Mouse (Mus musculus) heart, postnatal 0 days (tissue): ENCODE results near the gene Rffl. TPM values are rescaled to one million over a fixed set of nuclear protein-coding genes. Genes with fewer than 3 reads are reported as not detected.
A peak's percentile ranks its signal among the peaks of the same experiment; 100 is the strongest.

Experiments
- ATAC-seq: fragments of 200-750 bp; cut with Nextera tagmentation; 2 replicates; pipeline ENCODE4 v1.8.0; 2017; ENCODE audit warnings: low read depth, moderate number of reproducible peaks, moderate library complexity; ENCODE audit not compliant: insufficient read depth
- DNase-seq: peaks from one replicate; pipeline ENCODE4 v3.0.0-alpha.2; 2016; ENCODE audit warnings: low spot score
- H3K27ac ChIP-seq: fragments of 300-500 bp; sonication (generic); 2 replicates; pipeline ENCODE4 v1.5.1; 2014; ENCODE audit warnings: low read depth, mild to moderate bottlenecking
- H3K27me3 ChIP-seq: fragments of 300-500 bp; sonication (generic); 2 replicates; pipeline ENCODE4 v1.6.1; 2014; ENCODE audit warnings: low read length, mixed read lengths; ENCODE audit not compliant: control insufficient read depth, insufficient read depth
- H3K36me3 ChIP-seq: fragments of 300-500 bp; sonication (generic); replicated peaks from 2 replicates; pipeline ENCODE4 v1.6.1; 2014; ENCODE audit warnings: low read length, mixed read lengths; ENCODE audit not compliant: control insufficient read depth, insufficient read depth
- H3K4me1 ChIP-seq: fragments of 300-500 bp; sonication (generic); 2 replicates; pipeline ENCODE4 v1.6.1; 2014; ENCODE audit warnings: antibody characterized with exemption; ENCODE audit not compliant: control insufficient read depth, insufficient read depth
- H3K4me2 ChIP-seq: fragments of 300-500 bp; sonication (generic); 2 replicates; pipeline ENCODE4 v1.6.1; 2014; ENCODE audit warnings: low read depth, mild to moderate bottlenecking, low read length, moderate library complexity
- H3K4me3 ChIP-seq: fragments of 300-500 bp; sonication (generic); 2 replicates; pipeline ENCODE4 v1.5.1; 2014; ENCODE audit warnings: low read depth, low read length
- H3K9ac ChIP-seq: fragments of 300-500 bp; sonication (generic); replicated peaks from 2 replicates; pipeline ENCODE4 v1.6.1; 2014; ENCODE audit warnings: low read depth, low read length, mixed read lengths
- H3K9me3 ChIP-seq: fragments of 300-500 bp; sonication (generic); replicated peaks from 2 replicates; pipeline ENCODE4 v1.6.1; 2016; ENCODE audit warnings: low read length; ENCODE audit not compliant: control insufficient read depth
- CTCF ChIP-seq: IDR thresholded peaks from 2 replicates; pipeline ENCODE4 v1.5.1; 2016; ENCODE audit warnings: antibody characterized with exemption, control low read depth, low read depth
- EP300 ChIP-seq: IDR thresholded peaks from 2 replicates; pipeline ENCODE4 v1.6.1; 2016; ENCODE audit warnings: antibody characterized with exemption, low read depth
- WGBS: fragments of 180-500 bp; shearing (Covaris S2); extraction: QIAGEN DNeasy Blood & Tissue Kit; methylation state at CpG from one replicate; pipeline ENCODE4 v1.1.7; 2014; 5-methylcytosine and 5-hydroxymethylcytosine counted together
- polyA plus RNA-seq: library from polyadenylated mRNA; unstranded; fragments of >200 nt; fragmentation: Nextera tagmentation; extraction: Ambion mirVana; gene quantifications from 2 replicates; pipeline ENCODE4 v1.2.1, GENCODE M21; 2015
- total RNA-seq: library from RNA; depleted of rRNA; stranded (reverse); fragments of >200 nt; gene quantifications from 2 replicates; pipeline ENCODE4 v1.2.3, GENCODE M21; 2014; ENCODE audit warnings: low replicate concordance

Rffl gene
- total and polyA plus RNA-seq, 2 experiments from 2014 or later: 2.4 to 3.8 TPM

DNA sequence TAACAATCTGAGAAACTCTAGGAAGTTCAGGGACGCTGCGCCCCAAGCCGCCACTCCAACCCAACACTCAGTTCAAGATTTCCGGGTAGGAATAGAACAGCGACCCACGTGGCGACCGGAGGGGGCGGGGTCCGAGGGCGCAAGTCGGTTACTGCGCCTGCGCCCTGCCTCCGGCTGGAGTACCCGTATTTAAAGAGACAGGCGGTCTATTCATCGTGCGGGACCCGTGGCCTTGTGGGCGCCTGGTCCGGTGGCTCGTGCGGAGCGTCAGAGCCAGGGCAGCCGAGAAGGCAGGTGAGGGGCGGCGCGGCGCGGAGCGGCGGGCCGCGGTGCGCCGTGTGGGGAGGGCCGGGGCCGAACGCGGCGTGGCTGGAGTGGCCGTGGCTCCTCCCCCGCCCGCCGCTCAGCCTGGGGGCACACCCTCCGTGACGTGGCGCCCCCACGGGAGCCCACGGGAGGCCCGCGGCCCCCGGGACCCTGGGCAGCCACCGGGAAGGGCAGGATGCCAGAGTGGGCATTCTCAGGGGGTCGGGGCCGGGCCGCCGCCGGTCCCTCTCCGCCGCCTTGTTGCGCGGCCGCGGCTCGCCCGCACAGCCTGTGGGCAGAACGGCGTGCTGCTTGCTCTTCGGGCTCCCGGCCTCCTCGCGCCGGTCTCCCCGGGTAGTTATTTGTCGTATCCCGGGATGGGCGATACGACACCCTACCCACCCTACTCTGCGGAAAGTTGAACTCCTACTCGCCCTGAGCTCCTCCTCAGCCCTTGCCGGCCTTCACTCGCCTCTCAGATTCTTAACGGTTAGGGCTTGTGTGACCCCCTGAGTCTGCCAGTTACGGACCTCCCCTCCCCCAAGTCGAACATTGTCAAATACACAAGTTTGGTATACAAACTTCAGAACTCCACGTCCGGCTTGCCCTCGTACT is 89.8 kb downstream of the Rffl start, which contains the start of gene Lig3:
Gene Lig3 (plus strand): TSS at position 126 of the 921 bp plus-strand sequence.
- H3K4me1 ChIP-seq: peaks cover 12% of the 10 kb centered on the region; the same call in 1 of the 2 replicates
- DNase-seq (peak; percentile 95), ATAC-seq (peak; percentile 97)
- H3K9me3 ChIP-seq: no peaks in the 10 kb centered on the region
- H3K9ac ChIP-seq: peak within 1 kb of the TSS; percentile 93
- WGBS: under 1% methylated on average over 82 of the region's 90 CpGs
- peak within 1 kb of the TSS; percentile 77 for H3K4me2 ChIP-seq
- peak within 1 kb of the TSS; percentile 88 for H3K4me3 ChIP-seq
- no peaks in the 10 kb centered on the region for H3K27me3 ChIP-seq
- TF ChIP-seq CTCF (no peak), EP300 (no peak)
- H3K27ac ChIP-seq: peak within 1 kb of the TSS; percentile 90
- H3K36me3 ChIP-seq: peaks cover 28% of the 10 kb centered on the region; the same call in 1 of the 2 replicates

DNA sequence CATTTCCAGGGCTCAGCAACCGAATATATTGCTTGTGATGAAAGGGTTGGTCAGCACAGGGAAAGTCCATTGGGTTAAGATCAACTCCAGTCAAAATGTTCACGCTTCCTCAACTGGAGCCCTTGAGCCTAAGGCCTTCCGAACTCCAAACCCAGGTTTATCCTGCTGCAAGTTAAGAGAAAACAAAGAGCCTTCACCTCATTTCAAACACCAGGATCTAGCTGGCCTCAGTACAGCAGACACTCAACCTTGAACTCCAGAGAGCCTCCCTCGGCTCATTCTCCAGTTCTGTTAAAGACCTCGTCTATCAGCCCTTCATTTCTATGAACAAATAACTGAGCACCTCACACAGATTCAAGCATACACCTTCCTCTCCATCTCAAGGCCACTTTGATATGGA is 90.9 kb downstream of the Rffl start:
- H3K4me2 ChIP-seq: peak overlapping the region; percentile 77
- peak overlapping the region; percentile 90; the same call in 1 of the 2 replicates for H3K27ac ChIP-seq
- 45% methylated on average over 5 of the region's 5 CpGs for WGBS
- ATAC-seq (no peak), DNase-seq (no peak)
- H3K27me3 ChIP-seq: no peaks in the 10 kb centered on the region
- TF ChIP-seq CTCF (no peak), EP300 (no peak)
- H3K9ac ChIP-seq: peak overlapping the region; percentile 93
- peak overlapping the region; percentile 88 for H3K4me3 ChIP-seq
- peaks cover 12% of the 10 kb centered on the region; the same call in 1 of the 2 replicates for H3K4me1 ChIP-seq
- H3K9me3 ChIP-seq: no peaks in the 10 kb centered on the region
- H3K36me3 ChIP-seq: peaks cover 17% of the 10 kb centered on the region; the same call in 1 of the 2 replicates

DNA sequence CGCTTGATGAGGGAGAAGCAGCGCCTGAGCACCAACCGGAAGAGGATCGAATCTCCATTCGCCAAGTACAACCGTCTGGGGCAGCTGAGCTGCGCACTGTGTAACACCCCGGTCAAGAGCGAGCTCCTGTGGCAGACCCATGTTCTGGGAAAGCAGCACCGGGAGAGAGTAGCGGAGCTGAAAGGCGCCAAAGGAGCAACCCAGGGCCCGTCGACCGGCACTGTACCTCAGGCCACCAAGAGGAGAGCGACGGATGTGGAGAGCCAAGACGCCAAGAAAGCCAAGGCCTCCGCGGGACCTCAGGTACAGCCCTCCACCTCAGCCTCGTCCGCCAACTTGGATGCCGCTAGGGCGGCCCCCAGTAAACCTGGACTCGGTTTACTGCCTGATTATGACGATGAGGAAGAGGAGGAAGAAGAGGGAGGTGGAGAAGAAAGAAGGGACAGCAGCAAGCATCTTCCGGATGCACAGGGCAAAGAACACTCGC is 106.5 kb downstream of the Rffl start:
- peak overlapping the region; percentile 88 for H3K27ac ChIP-seq
- peak overlapping the region; percentile 89 for H3K9ac ChIP-seq
- DNase-seq (peak; percentile 11), ATAC-seq (peak; percentile 65)
- WGBS: under 1% methylated on average over 28 of the region's 28 CpGs
- H3K4me3 ChIP-seq: peak overlapping the region; percentile 90
- peak overlapping the region; percentile 96 for H3K4me2 ChIP-seq
- peaks cover 20% of the 10 kb centered on the region for H3K4me1 ChIP-seq
- H3K36me3 ChIP-seq: 0 out of 2 replicates have a peak, but pooled peaks cover 10% of the 10 kb centered on the region
- TF ChIP-seq CTCF: no peak
- no peak for TF ChIP-seq EP300
- no peaks in the 10 kb centered on the region for H3K9me3 ChIP-seq
- H3K27me3 ChIP-seq: no peaks in the 10 kb centered on the region

DNA sequence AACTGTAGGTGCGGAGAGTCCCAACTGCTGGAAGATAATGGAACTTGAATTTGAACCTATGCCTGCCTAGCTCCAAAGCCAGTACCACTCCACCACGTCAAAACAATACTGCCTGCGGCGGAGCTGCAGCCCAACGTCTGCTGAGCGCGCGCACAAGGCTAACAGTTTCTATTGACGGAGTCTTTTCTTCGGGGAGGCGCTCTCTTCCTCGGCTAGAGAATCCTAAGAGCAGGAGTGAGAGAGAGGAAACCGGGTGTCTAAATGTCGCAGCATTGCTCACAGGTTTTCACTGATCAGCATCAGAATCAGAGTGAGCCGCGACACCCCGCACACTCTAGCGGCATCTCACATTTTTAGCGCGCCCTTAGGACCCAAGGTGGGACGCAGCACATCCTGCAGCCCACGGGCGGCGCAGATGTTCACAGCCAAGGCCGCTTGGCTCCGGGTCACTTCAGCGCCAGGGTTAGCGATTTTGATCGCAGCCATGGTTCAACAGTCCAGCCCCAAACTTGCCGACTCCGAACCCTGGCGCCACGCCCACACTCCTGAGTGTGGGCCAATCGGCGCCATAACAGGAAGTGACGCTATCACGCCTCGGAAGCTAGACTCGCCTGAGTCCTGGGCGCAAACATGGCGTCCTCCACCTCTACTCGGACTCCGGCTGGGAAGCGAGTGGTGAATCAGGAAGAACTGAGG is 107.1 kb downstream of the Rffl start, which contains the start of the genes Cct6b and Zfp830:
Gene Cct6b (minus strand): TSS at position 580 of the 696 bp plus-strand sequence.
Gene Zfp830 (plus strand): TSS at position 604 of the 696 bp plus-strand sequence.
- peak; percentile 99 for ATAC-seq

DNA sequence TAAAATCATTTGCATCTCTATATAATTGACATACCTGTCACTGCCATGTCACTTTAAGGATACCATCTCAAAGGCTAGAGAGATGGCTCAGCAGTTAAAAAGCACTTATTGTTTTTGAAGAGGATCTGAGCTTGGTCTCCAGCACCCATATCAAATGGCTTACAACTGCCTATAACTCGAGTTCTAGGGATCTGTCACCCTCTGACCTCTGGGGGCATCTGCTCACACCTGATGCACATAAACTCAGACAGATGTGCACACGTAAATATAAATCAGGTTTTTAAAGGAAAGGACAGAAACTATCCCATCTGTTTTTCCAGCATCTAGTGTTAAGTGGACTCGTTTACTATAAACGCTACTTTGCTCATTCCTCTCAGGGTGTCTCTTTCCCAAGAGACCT is 107.7 kb downstream of the Rffl start:
- H3K27me3 ChIP-seq: no peaks in the 10 kb centered on the region
- no peak for TF ChIP-seq CTCF
- no peak for TF ChIP-seq EP300
- no peaks in the 10 kb centered on the region for H3K9me3 ChIP-seq
- WGBS: 10% methylated on average over 4 of the region's 4 CpGs
- H3K4me2 ChIP-seq: peak overlapping the region; percentile 96
- H3K36me3 ChIP-seq: 0 out of 2 replicates have a peak, but pooled peaks cover under 1% of the 10 kb centered on the region
- H3K4me1 ChIP-seq: peaks cover 20% of the 10 kb centered on the region
- H3K9ac ChIP-seq: no peak overlapping the region
- no peak for DNase-seq
- H3K4me3 ChIP-seq: peak overlapping the region; percentile 90
- no peak for ATAC-seq
- H3K27ac ChIP-seq: peak overlapping the region; percentile 88; the same call in 1 of the 2 replicates

More for the DNA sequence above, 107.1 kb downstream of the Rffl start, which contains the start of the genes Cct6b and Zfp830:
- Histone ChIP-seq H3K27me3 (no peaks in the 10 kb centered on the region), H3K4me1 (peaks cover 20% of the 10 kb centered on the region), H3K9me3 (no peaks in the 10 kb centered on the region), H3K4me2 (peak within 1 kb of the TSS; percentile 96), H3K27ac (peak within 1 kb of the TSS; percentile 88), H3K36me3 (0 out of 2 replicates have a peak, but pooled peaks cover 6% of the 10 kb centered on the region), H3K9ac (peak within 1 kb of the TSS; percentile 89), H3K4me3 (peak within 1 kb of the TSS; percentile 90)
- TF ChIP-seq CTCF (no peak), EP300 (no peak)
- WGBS: under 1% methylated on average over 44 of the region's 44 CpGs
- peak; percentile 94 for DNase-seq
